Mouse (Mus musculus) hindbrain, embryonic 16.5 days (tissue): ENCODE results near the gene Crebbp. TPM values are rescaled to one million over a fixed set of nuclear protein-coding genes. Genes with fewer than 3 reads are reported as not detected.
A peak's percentile ranks its signal among the peaks of the same experiment; 100 is the strongest.

Source experiments
- ATAC-seq: fragments of 200-750 bp; cut with Nextera tagmentation; 2 replicates; pipeline ENCODE4 v1.8.0; 2017; ENCODE audit warnings: moderate TSS enrichment, moderate library complexity
- H3K27ac ChIP-seq: fragments of 300-500 bp; sonication (generic); 2 replicates; pipeline ENCODE4 v1.5.1; 2014; ENCODE audit warnings: low read depth, mild to moderate bottlenecking, control low read depth, low read length, moderate library complexity
- H3K27me3 ChIP-seq: fragments of 300-500 bp; sonication (generic); replicated peaks from 2 replicates; pipeline ENCODE4 v1.6.1; 2014; ENCODE audit warnings: low read length; ENCODE audit not compliant: control insufficient read depth, insufficient read depth
- H3K36me3 ChIP-seq: fragments of 300-500 bp; sonication (generic); 2 replicates; pipeline ENCODE4 v1.6.1; 2014; ENCODE audit warnings: mild to moderate bottlenecking, low read length, moderate library complexity, mixed read lengths; ENCODE audit not compliant: control insufficient read depth, insufficient read depth
- H3K4me1 ChIP-seq: fragments of 300-500 bp; sonication (generic); 2 replicates; pipeline ENCODE4 v1.6.1; 2014; ENCODE audit warnings: low read depth, low read length; ENCODE audit not compliant: control insufficient read depth, insufficient read depth
- H3K4me2 ChIP-seq: fragments of 300-500 bp; sonication (generic); 2 replicates; pipeline ENCODE4 v1.6.1; 2014; ENCODE audit warnings: mild to moderate bottlenecking, low read length, control low read depth, moderate library complexity
- H3K4me3 ChIP-seq: fragments of 300-500 bp; sonication (generic); 2 replicates; pipeline ENCODE4 v1.5.1; 2014; ENCODE audit warnings: mild to moderate bottlenecking, low read length, control low read depth, moderate library complexity
- H3K9ac ChIP-seq: fragments of 300-500 bp; sonication (generic); 2 replicates; pipeline ENCODE4 v1.6.1; 2014; ENCODE audit warnings: low read depth, mild to moderate bottlenecking, control low read depth, low read length, moderate library complexity
- H3K9me3 ChIP-seq: fragments of 300-500 bp; sonication (generic); 2 replicates; pipeline ENCODE4 v1.6.1; 2014; ENCODE audit warnings: mild to moderate bottlenecking, low read length, moderate library complexity; ENCODE audit not compliant: control insufficient read depth
- WGBS: fragments of 180-500 bp; shearing (Covaris S2); extraction: QIAGEN DNeasy Blood & Tissue Kit; methylation state at CpG from one replicate; pipeline ENCODE4 v1.1.7; 2014; 5-methylcytosine and 5-hydroxymethylcytosine counted together
- polyA plus RNA-seq: library from polyadenylated mRNA; unstranded; fragments of >200 nt; fragmentation: Nextera tagmentation; extraction: Ambion mirVana; gene quantifications from 2 replicates; pipeline ENCODE4 v1.2.1, GENCODE M21; 2015

Crebbp gene
- polyA plus RNA-seq, 1 experiment from 2014 or later, result 30.7 TPM

DNA sequence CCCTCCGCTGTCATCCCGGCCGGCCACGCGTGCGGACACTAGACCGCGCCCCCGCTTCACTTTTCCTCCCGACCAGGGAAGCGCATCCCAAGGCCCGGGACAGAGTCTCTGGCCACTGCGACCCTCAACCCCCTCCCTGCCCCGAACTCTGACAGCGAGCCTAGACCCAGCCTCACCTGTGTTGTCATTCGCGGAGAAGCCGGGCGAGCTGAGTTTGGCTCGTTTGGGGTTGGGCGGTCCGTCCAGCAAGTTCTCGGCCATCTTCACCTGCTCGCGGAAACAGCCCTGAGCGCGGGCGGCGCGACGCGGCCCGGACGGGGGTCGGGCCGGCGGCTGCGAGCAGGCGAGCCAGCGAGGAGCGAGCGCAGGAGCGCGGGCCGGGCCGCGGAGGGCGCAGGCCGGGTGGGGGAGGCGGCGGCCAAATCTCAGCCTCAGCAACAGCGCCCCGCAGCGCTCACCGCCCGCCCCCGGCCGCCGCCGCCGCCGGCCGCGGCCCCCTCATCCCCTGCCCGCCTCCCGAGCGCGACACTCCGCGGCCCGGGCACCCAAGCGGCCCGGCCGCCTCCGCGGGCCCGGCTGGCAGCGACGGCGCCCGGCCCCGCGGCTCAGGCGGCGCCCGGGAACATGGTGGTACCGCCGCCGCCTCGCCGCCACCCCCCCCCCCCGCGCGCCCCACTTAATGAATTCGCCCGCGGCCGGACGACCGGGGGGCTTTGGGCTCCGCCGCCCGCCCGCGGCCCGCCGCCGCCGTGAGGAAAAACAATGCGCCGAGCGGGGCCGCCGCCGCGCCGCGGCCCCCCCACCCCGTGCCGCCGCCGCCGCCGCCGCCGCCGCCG lies 616 bp downstream of the Crebbp start:
- Histone ChIP-seq H3K4me1 (peaks cover 20% of the 10 kb centered on the region), H3K4me3 (peak overlapping the region; percentile 94), H3K9ac (peak overlapping the region; percentile 99), H3K4me2 (peak overlapping the region; percentile 84), H3K27ac (peak overlapping the region; percentile 100), H3K36me3 (no peaks in the 10 kb centered on the region), H3K27me3 (no peaks in the 10 kb centered on the region), H3K9me3 (no peaks in the 10 kb centered on the region)
- peak; percentile 66 for ATAC-seq
- under 1% methylated on average over 50 of the region's 128 CpGs for WGBS

GRCm38 (mm10) chr16:4212167-4212962 lies 1.4 kb downstream of the Crebbp start:
- no peaks in the 10 kb centered on the region for H3K36me3 ChIP-seq
- 4% methylated on average over 23 of the region's 23 CpGs for WGBS
- no peaks in the 10 kb centered on the region for H3K9me3 ChIP-seq
- peak overlapping the region; percentile 99 for H3K9ac ChIP-seq
- peaks cover 22% of the 10 kb centered on the region for H3K4me1 ChIP-seq
- peak overlapping the region; percentile 94 for H3K4me3 ChIP-seq
- no peaks in the 10 kb centered on the region for H3K27me3 ChIP-seq
- peak overlapping the region; percentile 84 for H3K4me2 ChIP-seq
- no peak overlapping the region for H3K27ac ChIP-seq
- no peak; the same call in 1 of the 2 replicates for ATAC-seq

DNA sequence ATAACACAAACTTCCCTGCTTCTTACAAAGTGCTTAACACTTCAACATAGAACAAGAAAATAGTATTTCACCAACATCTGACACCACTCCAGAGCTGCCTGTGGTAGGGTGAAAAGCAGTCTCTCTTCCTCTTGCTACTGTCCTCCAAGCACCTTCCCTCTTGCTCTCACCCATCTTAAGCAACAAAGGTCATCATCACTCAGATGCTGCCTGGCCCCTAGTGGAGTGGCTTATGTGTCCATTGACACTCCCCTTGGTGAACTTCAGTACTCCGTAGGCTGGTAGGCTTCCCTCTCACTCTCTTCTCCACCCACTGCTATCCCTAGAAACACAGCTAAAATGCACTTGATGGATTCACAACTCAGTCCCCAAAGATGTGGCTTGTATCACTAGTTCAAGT lies 3.5 kb downstream of the Crebbp start:
- Histone ChIP-seq H3K9me3 (no peaks in the 10 kb centered on the region), H3K36me3 (no peaks in the 10 kb centered on the region), H3K4me3 (no peak overlapping the region), H3K4me1 (peaks cover 22% of the 10 kb centered on the region), H3K4me2 (peak overlapping the region; percentile 32), H3K27me3 (no peaks in the 10 kb centered on the region), H3K9ac (no peak overlapping the region), H3K27ac (no peak overlapping the region)
- 65% methylated on average over 1 of the region's 1 CpGs for WGBS
- no peak for ATAC-seq

DNA sequence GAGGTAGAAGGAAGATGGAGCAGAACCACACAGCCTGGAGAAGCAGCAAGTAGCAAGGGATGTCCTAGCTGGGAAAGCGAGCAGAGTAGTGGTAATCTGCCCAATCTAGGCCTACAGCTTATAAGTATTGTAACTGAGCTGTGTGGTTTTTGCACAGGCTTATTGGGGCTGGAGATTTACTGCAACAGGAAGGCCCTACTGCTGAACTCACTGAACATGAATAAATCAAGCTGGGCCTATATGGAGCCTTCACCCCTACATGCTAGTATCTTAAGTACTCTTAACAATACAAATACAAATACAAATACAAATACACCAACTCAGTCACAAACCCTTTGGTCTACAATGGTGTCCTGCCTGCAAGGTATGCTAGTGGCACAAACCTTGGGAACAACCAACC lies 10.2 kb downstream of the Crebbp start:
- Histone ChIP-seq H3K27ac (no peak overlapping the region), H3K4me2 (no peak overlapping the region), H3K4me1 (peaks cover 6% of the 10 kb centered on the region; the same call in 1 of the 2 replicates), H3K36me3 (no peaks in the 10 kb centered on the region), H3K9me3 (no peaks in the 10 kb centered on the region), H3K27me3 (no peaks in the 10 kb centered on the region), H3K4me3 (no peak overlapping the region), H3K9ac (no peak overlapping the region)
- WGBS, result 100% methylated on average over 1 of the region's 1 CpGs
- no peak for ATAC-seq

DNA sequence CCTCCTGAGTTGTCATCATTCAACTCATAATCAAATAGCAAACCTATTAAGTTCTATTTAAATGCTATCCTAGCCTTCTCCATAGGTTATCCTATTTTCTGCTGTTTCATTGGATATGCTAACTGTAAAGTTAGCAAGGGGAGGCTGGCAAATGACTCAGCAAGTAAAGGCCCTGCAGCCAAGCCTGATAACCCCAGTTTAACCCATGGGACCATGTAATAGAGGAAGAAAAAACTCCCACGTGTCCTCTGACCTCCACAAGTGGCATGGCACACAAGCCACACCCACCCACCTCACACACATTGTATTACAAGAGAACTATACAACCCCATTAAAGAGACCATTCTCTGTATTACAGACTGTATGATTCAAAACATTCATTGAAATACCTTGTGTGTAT lies 13.8 kb downstream of the Crebbp start:
- Histone ChIP-seq H3K27ac (no peak overlapping the region), H3K4me2 (no peak overlapping the region), H3K9me3 (no peaks in the 10 kb centered on the region), H3K9ac (no peak overlapping the region), H3K4me1 (peaks cover 3% of the 10 kb centered on the region; the same call in 1 of the 2 replicates), H3K4me3 (no peak overlapping the region), H3K36me3 (no peaks in the 10 kb centered on the region), H3K27me3 (no peaks in the 10 kb centered on the region)
- WGBS, result 50% methylated on average over 1 of the region's 1 CpGs
- no peak for ATAC-seq

DNA sequence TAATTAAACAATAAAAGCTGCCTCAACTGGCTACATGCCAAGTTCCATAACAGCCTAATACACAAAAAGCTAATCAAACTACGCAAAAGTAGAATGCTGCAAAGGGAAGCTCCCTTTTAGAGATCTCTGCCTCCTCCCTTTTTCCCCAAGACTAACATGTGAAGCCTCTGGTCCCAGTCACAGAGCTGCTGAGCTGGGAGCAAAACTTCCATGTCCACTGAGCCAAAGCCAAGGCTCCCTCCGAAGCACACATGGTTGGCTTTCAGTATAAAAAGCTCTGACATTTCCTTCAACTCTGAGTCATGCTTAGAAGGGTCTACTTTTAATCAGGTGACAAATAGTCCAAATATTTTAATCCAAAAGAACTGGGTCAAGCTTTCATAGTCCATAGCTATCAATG lies 14.2 kb downstream of the Crebbp start:
- Histone ChIP-seq H3K27me3 (no peaks in the 10 kb centered on the region), H3K9me3 (no peaks in the 10 kb centered on the region), H3K9ac (no peak overlapping the region), H3K27ac (no peak overlapping the region), H3K4me2 (no peak overlapping the region), H3K4me1 (peaks cover 3% of the 10 kb centered on the region; the same call in 1 of the 2 replicates), H3K36me3 (no peaks in the 10 kb centered on the region), H3K4me3 (no peak overlapping the region)
- no peak for ATAC-seq
- 57% methylated on average over 2 of the region's 2 CpGs for WGBS

DNA sequence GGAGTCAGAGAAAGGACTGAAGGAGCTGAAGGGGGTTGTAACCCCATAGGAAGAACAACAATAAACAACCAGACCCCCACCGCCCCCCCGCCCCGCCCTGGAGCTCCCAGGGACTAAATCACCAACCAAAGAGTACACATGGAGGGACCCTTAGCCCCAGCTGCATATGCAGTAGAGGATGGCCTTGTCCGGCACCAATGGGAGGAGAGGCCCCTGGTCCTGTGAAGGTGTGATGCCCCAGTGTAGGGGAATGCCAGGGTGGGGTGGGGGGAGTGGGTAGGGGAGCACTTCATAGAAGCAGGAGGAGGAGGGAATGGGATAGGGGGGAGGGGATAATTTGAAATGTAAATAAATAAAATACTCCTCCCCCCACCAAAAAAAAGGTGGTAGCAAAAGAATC lies 15.8 kb downstream of the Crebbp start:
- Histone ChIP-seq H3K27me3 (no peaks in the 10 kb centered on the region), H3K36me3 (no peaks in the 10 kb centered on the region), H3K9ac (no peak overlapping the region), H3K27ac (no peak overlapping the region), H3K4me3 (no peak overlapping the region), H3K9me3 (no peaks in the 10 kb centered on the region), H3K4me1 (peaks cover 3% of the 10 kb centered on the region; the same call in 1 of the 2 replicates), H3K4me2 (no peak overlapping the region)
- WGBS, result 94% methylated on average over 4 of the region's 4 CpGs
- peak; percentile 37; the same call in 1 of the 2 replicates for ATAC-seq

- Histone ChIP-seq H3K27me3 (no peaks in the 10 kb centered on the region), H3K4me3 (no peak overlapping the region), H3K36me3 (no peaks in the 10 kb centered on the region), H3K27ac (no peak overlapping the region), H3K4me2 (no peak overlapping the region), H3K9ac (no peak overlapping the region), H3K4me1 (no peaks in the 10 kb centered on the region), H3K9me3 (no peaks in the 10 kb centered on the region)
- no peak for ATAC-seq
- WGBS, result 86% methylated on average over 1 of the region's 1 CpGs
Measured at GRCm38 (mm10) chr16:4190166-4190565, 23.6 kb downstream of the Crebbp start.

- no peak overlapping the region for H3K4me3 ChIP-seq
- ATAC-seq, result no peak
- no peaks in the 10 kb centered on the region for H3K4me1 ChIP-seq
- H3K4me2 ChIP-seq, result no peak overlapping the region
- H3K9me3 ChIP-seq, result no peaks in the 10 kb centered on the region
- H3K27ac ChIP-seq, result no peak overlapping the region
- no peaks in the 10 kb centered on the region for H3K27me3 ChIP-seq
- H3K36me3 ChIP-seq, result 0 out of 2 replicates have a peak, but pooled peaks cover 3% of the 10 kb centered on the region
- H3K9ac ChIP-seq, result no peak overlapping the region
- WGBS, result 100% methylated on average over 3 of the region's 3 CpGs
Measured at GRCm38 (mm10) chr16:4175134-4175533, 38.7 kb downstream of the Crebbp start.
